In genomic region chr10:51454365-51454764, GRCm38 (mm10) we compare ENCODE assay signal across 21 mouse cellular contexts. TPM values are rescaled to one million over a fixed set of nuclear protein-coding genes. Genes with fewer than 3 reads are reported as not detected.
DNase-seq lines count a peak whose midpoint lies in the region; ATAC-seq lines count a peak whose summit lies in the region.
"Had no signal": no experiment of that assay in that cellular context is flagged by ENCODE, and none has a peak within 500 bp of the region (broad histone marks: within the 10 kb centered on the region; RNA-seq: fewer than 3 reads in every experiment).

No protein-coding gene starts in this region.

- DNase-seq in liver, embryonic 11.5 days (ENCODE audit: low spot score), result no peak
- peak; percentile 26 for DNase-seq in CD4-positive, CD25-positive, alpha-beta regulatory T cell, adult 2 months (ENCODE audit: low read depth, low spot score)
- no peak for DNase-seq in adrenal gland, adult 2 months
- no peak for DNase-seq in urinary bladder, postnatal 36 days (ENCODE audit: low spot score in 2 of 2)
- DNase-seq in kidney, adult 11 months, result no peak
- DNase-seq: adrenal gland, postnatal 36 days; cerebellum, postnatal 14 days had no signal

- no peaks in the 10 kb centered on the region for H3K4me1 ChIP-seq in liver, embryonic 16.5 days (ENCODE audit: control insufficient read depth, low read depth, low read length)
- H3K4me1 ChIP-seq in liver, embryonic 11.5 days (replicated peaks; ENCODE audit: control insufficient read depth, insufficient read depth, low read length), result no peaks in the 10 kb centered on the region
- H3K4me1 ChIP-seq: embryonic facial prominence, embryonic 15.5 days; forebrain, embryonic 12.5 days; heart, embryonic 15.5 days; kidney, embryonic 15.5 days; liver, embryonic 15.5 days had no signal

- H3K36me3 ChIP-seq in liver, embryonic 16.5 days (ENCODE audit: control insufficient read depth, insufficient read depth), result no peaks in the 10 kb centered on the region
- H3K36me3 ChIP-seq in liver, embryonic 11.5 days (ENCODE audit: control insufficient read depth, insufficient read depth, low read length), result no peaks in the 10 kb centered on the region
- H3K36me3 ChIP-seq: embryonic facial prominence, embryonic 15.5 days; forebrain, embryonic 12.5 days; G1E; heart, embryonic 15.5 days; kidney, embryonic 15.5 days; liver, embryonic 15.5 days had no signal

- H3K4me3 ChIP-seq in liver, embryonic 16.5 days (ENCODE audit: low read depth, low read length), result no peak overlapping the region
- no peak overlapping the region for H3K4me3 ChIP-seq in liver, embryonic 11.5 days (ENCODE audit: low read depth, low read length)
- H3K4me3 ChIP-seq: embryonic facial prominence, embryonic 15.5 days; forebrain, embryonic 12.5 days; heart, embryonic 15.5 days; kidney, embryonic 15.5 days; left cerebral cortex, adult 2 months; liver, embryonic 15.5 days had no signal

- H3K9ac ChIP-seq in liver, embryonic 16.5 days (ENCODE audit: low read depth, low read length), result no peak overlapping the region
- no peak overlapping the region for H3K9ac ChIP-seq in liver, embryonic 11.5 days (ENCODE audit: low read depth, low read length)
- H3K9ac ChIP-seq: embryonic facial prominence, embryonic 15.5 days; forebrain, embryonic 12.5 days; heart, embryonic 15.5 days; hindbrain, embryonic 14.5 days; kidney, embryonic 15.5 days; liver, embryonic 15.5 days had no signal

- H3K27me3 ChIP-seq in liver, embryonic 16.5 days (ENCODE audit: control insufficient read depth, insufficient read depth, low read depth, low read length), result no peaks in the 10 kb centered on the region
- H3K27me3 ChIP-seq in liver, embryonic 11.5 days (replicated peaks; ENCODE audit: control insufficient read depth, insufficient read depth, low read length), result no peaks in the 10 kb centered on the region
- H3K27me3 ChIP-seq: embryonic facial prominence, embryonic 15.5 days; forebrain, embryonic 12.5 days; heart, embryonic 15.5 days; kidney, embryonic 15.5 days; liver, embryonic 15.5 days; megakaryocyte, embryonic 14.5 days had no signal

- WGBS in liver, embryonic 16.5 days (ENCODE audit: insufficient replicate concordance), result 14% methylated on average over 1 of the region's 1 CpGs
- WGBS in liver, embryonic 11.5 days, result 37% methylated on average over 1 of the region's 1 CpGs

- ATAC-seq in liver, embryonic 16.5 days (ENCODE audit: low read depth), result 0 out of 2 replicates have a peak, but pooled peaks have one; percentile 7
- ATAC-seq in liver, embryonic 11.5 days (replicated peaks; ENCODE audit: low FRiP score), result no peak
- peak; percentile 43 to 49; a peak in 2 of 4 replicates for ATAC-seq in hematopoietic stem cell, adult 5-6 weeks (replicated peaks in 1 of 2; ENCODE audit: insufficient read depth in 1 of 2, low FRiP score in 2 of 2, low TSS enrichment in 1 of 2, low read depth in 1 of 2, poor library complexity in 2 of 2, severe bottlenecking in 2 of 2)
- peak; percentile 37 for ATAC-seq in monocyte, adult 5-6 weeks (replicated peaks; ENCODE audit: insufficient number of reproducible peaks, low FRiP score, low TSS enrichment, poor library complexity, severe bottlenecking)

- no peak overlapping the region for H3K4me2 ChIP-seq in liver, embryonic 16.5 days (ENCODE audit: low read depth, low read length)
- H3K4me2 ChIP-seq in liver, embryonic 11.5 days, result no peak overlapping the region
- H3K4me2 ChIP-seq: embryonic facial prominence, embryonic 15.5 days; forebrain, embryonic 12.5 days; heart, embryonic 15.5 days; hindbrain, embryonic 14.5 days; kidney, embryonic 15.5 days; liver, embryonic 15.5 days had no signal

- no peaks in the 10 kb centered on the region for H3K9me3 ChIP-seq in liver, embryonic 16.5 days (replicated peaks; ENCODE audit: control insufficient read depth, low read length)
- no peaks in the 10 kb centered on the region for H3K9me3 ChIP-seq in liver, embryonic 11.5 days (ENCODE audit: control insufficient read depth, low read length)
- H3K9me3 ChIP-seq: embryonic facial prominence, embryonic 15.5 days; forebrain, embryonic 12.5 days; G1E; heart, embryonic 15.5 days; kidney, embryonic 15.5 days; liver, embryonic 15.5 days; megakaryocyte, embryonic 14.5 days had no signal

- 0 out of 2 replicates have a peak overlapping the region, but pooled peaks have one; percentile 33 for H3K27ac ChIP-seq in liver, embryonic 16.5 days (ENCODE audit: low read length)
- H3K27ac ChIP-seq in liver, embryonic 11.5 days (ENCODE audit: low read depth, low read length), result no peak overlapping the region
- H3K27ac ChIP-seq: embryonic facial prominence, embryonic 15.5 days; forebrain, embryonic 12.5 days; heart, embryonic 15.5 days; hindbrain, embryonic 14.5 days; kidney, embryonic 15.5 days; left cerebral cortex, adult 2 months had no signal

RNA-seq across cellular contexts. Expression of gene Gm49339, which starts 26.0 kb away (rescaled TPM):
- 0.91 and 1.5 TPM in 2 replicates for polyA plus RNA-seq in liver, embryonic 16.5 days (2015; fragmentation: Nextera tagmentation; extraction: Ambion mirVana)
- polyA plus RNA-seq in liver, embryonic 11.5 days (2014; fragmentation: Nextera tagmentation; extraction: Ambion mirVana), result 2.5 TPM in 1 of 2 replicates, not detected in the other
- not detected in 2 replicates for total RNA-seq in hematopoietic stem cell, adult 5-6 weeks (2017)
- total RNA-seq in monocyte, adult 5-6 weeks (2017), result 2.7 to 11.9 TPM (median 5.7 TPM) in 3 replicates
- 1 to 10 TPM; 1.8 to 3.1 TPM for total RNA-seq in adrenal gland, adult 2 months (2021)
- 2.0 and 2.4 TPM in 2 replicates for polyA plus RNA-seq in adrenal gland, adult 2 months (2012; rRNA removed)
- total RNA-seq: left cerebral cortex, adult 2 months had no signal
- polyA plus RNA-seq: G1E; hindbrain, embryonic 14.5 days; kidney, embryonic 15.5 days; neural tube, embryonic 14.5 days had no signal

RNA-seq across cellular contexts. Expression of gene Lilr4b, which starts 26.1 kb away (rescaled TPM):
- 1.5 and 1.6 TPM in 2 replicates for polyA plus RNA-seq in liver, embryonic 16.5 days (2015; fragmentation: Nextera tagmentation; extraction: Ambion mirVana)
- 0.96 and 1.1 TPM in 2 replicates for polyA plus RNA-seq in liver, embryonic 11.5 days (2014; fragmentation: Nextera tagmentation; extraction: Ambion mirVana)
- 42.8 and 68.0 TPM in 2 replicates for total RNA-seq in hematopoietic stem cell, adult 5-6 weeks (2017)
- 250 to 668 TPM (median 591 TPM) in 3 replicates for total RNA-seq in monocyte, adult 5-6 weeks (2017)
- total RNA-seq in adrenal gland, adult 2 months (2021), result 1 to 10 TPM; 3.3 to 4.0 TPM
- polyA plus RNA-seq in adrenal gland, adult 2 months (2012; rRNA removed), result 0.79 and 1.7 TPM in 2 replicates
- total RNA-seq: left cerebral cortex, adult 2 months had no signal
- polyA plus RNA-seq: forebrain, embryonic 12.5 days; G1E; limb, embryonic 11.5 days; neural tube, embryonic 14.5 days had no signal

RNA-seq across cellular contexts. Expression of gene Lilrb4a, which starts 36.4 kb away (rescaled TPM):
- polyA plus RNA-seq in liver, embryonic 16.5 days (2015; fragmentation: Nextera tagmentation; extraction: Ambion mirVana), result 5.6 and 6.7 TPM in 2 replicates
- 3.3 and 5.1 TPM in 2 replicates for polyA plus RNA-seq in liver, embryonic 11.5 days (2014; fragmentation: Nextera tagmentation; extraction: Ambion mirVana)
- 38.3 and 101 TPM in 2 replicates for total RNA-seq in hematopoietic stem cell, adult 5-6 weeks (2017)
- total RNA-seq in monocyte, adult 5-6 weeks (2017), result 685 to 820 TPM (median 696 TPM) in 3 replicates
- total RNA-seq in adrenal gland, adult 2 months (2021), result 1 to 10 TPM; 2.3 to 3.2 TPM
- polyA plus RNA-seq in adrenal gland, adult 2 months (2012; rRNA removed), result 0.81 and 1.4 TPM in 2 replicates
- polyA plus RNA-seq: G1E had no signal
